Mouse (Mus musculus) liver, embryonic 13.5 days (tissue): ENCODE measurements at regions not wholly inside any gene's neighbourhood (a gene's known extent, or its start where the extent isn't known, plus 50 kb on each side); places are given as distances from the start of the nearest gene placed in this dataset.

ENCODE experiments used
- ATAC-seq: fragments of 200-750 bp; cut with Nextera tagmentation; 2 replicates; pipeline ENCODE4 v1.8.0; 2017; ENCODE audit warnings: low read depth, mild to moderate bottlenecking, moderate number of reproducible peaks, moderate library complexity
- DNase-seq: peaks from one replicate; pipeline ENCODE4 v3.0.0; 2022
- H3K27ac ChIP-seq: fragments of 300-500 bp; sonication (generic); 2 replicates; pipeline ENCODE4 v1.5.1; 2015; ENCODE audit warnings: moderate library complexity, mild to moderate bottlenecking, inconsistent platforms
- H3K27me3 ChIP-seq: fragments of 300-500 bp; sonication (generic); 2 replicates; pipeline ENCODE4 v1.6.1; 2015; ENCODE audit warnings: mild to moderate bottlenecking, inconsistent platforms
- H3K36me3 ChIP-seq: fragments of 300-500 bp; sonication (generic); 2 replicates; pipeline ENCODE4 v1.6.1; 2015; ENCODE audit warnings: mild to moderate bottlenecking, inconsistent platforms
- H3K4me1 ChIP-seq: fragments of 300-500 bp; sonication (generic); replicated peaks from 2 replicates; pipeline ENCODE4 v1.6.1; 2015; ENCODE audit warnings: inconsistent platforms
- H3K4me2 ChIP-seq: fragments of 300-500 bp; sonication (generic); 2 replicates; pipeline ENCODE4 v1.6.1; 2015; ENCODE audit warnings: inconsistent platforms, mild to moderate bottlenecking, moderate library complexity
- H3K4me3 ChIP-seq: fragments of 300-500 bp; sonication (generic); replicated peaks from 2 replicates; pipeline ENCODE4 v1.5.1; 2015; ENCODE audit warnings: mild to moderate bottlenecking, inconsistent platforms
- H3K9ac ChIP-seq: fragments of 300-500 bp; sonication (generic); 2 replicates; pipeline ENCODE4 v1.6.1; 2015; ENCODE audit warnings: mild to moderate bottlenecking, inconsistent platforms
- H3K9me3 ChIP-seq: fragments of 300-500 bp; sonication (generic); replicated peaks from 2 replicates; pipeline ENCODE4 v1.6.1; 2016; ENCODE audit warnings: inconsistent platforms
- WGBS: fragments of 180-500 bp; shearing (Covaris S2); methylation state at CpG from one replicate; pipeline ENCODE4 v1.1.7; 2015; ENCODE audit not compliant: insufficient replicate concordance; 5-methylcytosine and 5-hydroxymethylcytosine counted together

- Histone ChIP-seq H3K4me3 (no peak overlapping the region), H3K9ac (no peak overlapping the region), H3K4me2 (no peak overlapping the region), H3K27ac (no peak overlapping the region), H3K36me3 (no peaks in the 10 kb centered on the region), H3K4me1 (no peaks in the 10 kb centered on the region), H3K9me3 (no peaks in the 10 kb centered on the region), H3K27me3 (no peaks in the 10 kb centered on the region)
- ATAC-seq (no peak), DNase-seq (no peak)
- 64% methylated on average over 5 of the region's 5 CpGs for WGBS
These were observed 391.2 kb downstream of the Mllt3 start for GRCm38 (mm10) chr4:87642002-87642401.

DNA sequence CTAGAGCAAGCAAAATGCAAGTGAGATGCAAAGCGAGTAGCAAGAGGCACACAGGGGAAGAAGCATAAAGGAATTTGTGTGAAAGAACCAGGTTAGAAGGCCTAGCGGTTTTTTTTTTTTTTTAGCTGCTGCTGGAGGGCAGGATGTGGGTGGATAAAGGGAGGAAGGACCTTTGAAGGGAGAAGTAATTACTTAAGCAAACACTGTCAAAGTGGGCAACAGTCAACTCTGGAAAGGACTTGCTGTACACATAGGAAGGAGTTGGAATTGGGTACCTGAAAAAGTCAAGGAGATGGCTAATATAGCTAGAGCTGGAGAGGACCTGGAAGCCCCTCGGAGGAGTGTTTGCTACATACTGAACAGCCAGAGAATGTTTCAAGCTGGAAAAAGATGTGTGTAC, 391.6 kb downstream of the Mllt3 start:
- H3K36me3 ChIP-seq = no peaks in the 10 kb centered on the region
- 53% methylated on average over 3 of the region's 3 CpGs for WGBS
- no peaks in the 10 kb centered on the region for H3K27me3 ChIP-seq
- DNase-seq (no peak), ATAC-seq (no peak)
- no peaks in the 10 kb centered on the region for H3K9me3 ChIP-seq
- no peaks in the 10 kb centered on the region for H3K4me1 ChIP-seq
- no peak overlapping the region for H3K4me3 ChIP-seq
- H3K27ac ChIP-seq = no peak overlapping the region
- no peak overlapping the region for H3K4me2 ChIP-seq
- H3K9ac ChIP-seq = no peak overlapping the region

DNA sequence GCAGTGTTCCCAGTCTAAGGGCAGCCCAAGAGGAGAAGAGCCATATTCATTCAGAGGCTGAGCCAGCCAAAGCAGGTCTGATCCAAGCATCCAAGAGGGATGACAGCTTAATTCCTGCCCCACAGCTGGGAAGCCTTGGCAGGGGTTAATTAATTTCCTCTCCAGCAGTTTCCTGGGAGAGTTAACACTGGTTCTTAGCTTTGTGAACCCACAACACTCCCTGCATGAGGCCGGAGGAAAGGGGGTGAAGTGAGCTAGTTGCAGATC, 394.9 kb downstream of the Mllt3 start:
- no peak overlapping the region for H3K4me2 ChIP-seq
- DNase-seq (no peak), ATAC-seq (no peak)
- H3K36me3 ChIP-seq = no peaks in the 10 kb centered on the region
- no peaks in the 10 kb centered on the region for H3K9me3 ChIP-seq
- H3K9ac ChIP-seq = no peak overlapping the region
- no peak overlapping the region for H3K4me3 ChIP-seq
- no peak overlapping the region for H3K27ac ChIP-seq
- no peaks in the 10 kb centered on the region for H3K4me1 ChIP-seq
- H3K27me3 ChIP-seq = no peaks in the 10 kb centered on the region
- WGBS = 55% methylated on average over 1 of the region's 1 CpGs

DNA sequence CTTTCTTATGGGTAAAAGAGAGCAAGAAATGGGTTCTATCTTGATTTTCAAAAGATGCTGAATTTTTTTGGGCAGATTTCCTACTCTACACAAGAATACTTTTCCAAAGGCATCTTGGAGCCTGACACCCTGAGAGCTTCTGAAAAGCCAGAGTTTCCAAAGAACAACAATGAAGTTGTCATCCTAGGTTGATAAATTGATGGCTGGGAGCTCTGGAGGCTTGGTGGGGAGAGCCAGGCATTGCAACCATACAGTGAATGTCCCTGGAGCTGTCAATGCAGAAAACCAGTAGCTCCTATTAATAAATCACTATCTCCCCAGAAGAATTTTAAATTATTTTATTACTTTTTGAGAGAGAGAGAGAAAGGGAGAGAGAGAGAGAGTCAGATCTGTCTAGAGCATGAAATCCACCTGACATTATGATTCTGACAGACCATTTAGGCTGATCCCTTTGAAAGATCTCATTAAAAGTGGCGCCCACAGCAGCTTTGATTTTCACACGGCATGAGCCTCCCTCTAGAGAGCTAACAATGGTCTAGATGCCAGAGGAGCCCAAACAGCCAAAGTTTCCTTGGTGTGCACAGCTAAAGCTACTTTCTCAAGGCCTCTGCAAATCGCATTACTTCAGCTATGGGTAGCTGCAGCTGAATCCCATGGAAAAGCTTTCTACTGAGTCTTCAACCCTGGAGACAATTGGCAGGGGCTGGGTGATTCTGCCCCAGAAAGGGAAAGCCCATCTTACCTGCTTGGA, 395.4 kb downstream of the Mllt3 start:
- H3K36me3 ChIP-seq = no peaks in the 10 kb centered on the region
- H3K9ac ChIP-seq = no peak overlapping the region
- WGBS = 50% methylated on average over 3 of the region's 3 CpGs
- H3K27me3 ChIP-seq = no peaks in the 10 kb centered on the region
- DNase-seq (no peak), ATAC-seq (no peak)
- no peak overlapping the region for H3K27ac ChIP-seq
- no peaks in the 10 kb centered on the region for H3K9me3 ChIP-seq
- no peak overlapping the region for H3K4me3 ChIP-seq
- H3K4me1 ChIP-seq = no peaks in the 10 kb centered on the region
- no peak overlapping the region for H3K4me2 ChIP-seq

- ATAC-seq = no peak
- no peak overlapping the region for H3K9ac ChIP-seq
- no peak for DNase-seq
- H3K4me2 ChIP-seq = no peak overlapping the region
- H3K27me3 ChIP-seq = no peaks in the 10 kb centered on the region
- 50% methylated on average over 1 of the region's 1 CpGs for WGBS
- no peak overlapping the region for H3K4me3 ChIP-seq
- no peaks in the 10 kb centered on the region for H3K36me3 ChIP-seq
- H3K9me3 ChIP-seq = no peaks in the 10 kb centered on the region
- no peak overlapping the region for H3K27ac ChIP-seq
- no peaks in the 10 kb centered on the region for H3K4me1 ChIP-seq
These were observed 380.8 kb upstream of the Slc24a2 start for GRCm38 (mm10) chr4:87611116-87611515.

GRCm38 (mm10) chr4:87593644-87594043, 363.4 kb upstream of the Slc24a2 start:
- H3K36me3 ChIP-seq = no peaks in the 10 kb centered on the region
- H3K9me3 ChIP-seq = no peaks in the 10 kb centered on the region
- H3K27me3 ChIP-seq = no peaks in the 10 kb centered on the region
- no peak overlapping the region for H3K27ac ChIP-seq
- 62% methylated on average over 3 of the region's 3 CpGs for WGBS
- H3K4me1 ChIP-seq = no peaks in the 10 kb centered on the region
- ATAC-seq (no peak), DNase-seq (no peak)
- no peak overlapping the region for H3K4me2 ChIP-seq
- no peak overlapping the region for H3K9ac ChIP-seq
- H3K4me3 ChIP-seq = no peak overlapping the region

DNA sequence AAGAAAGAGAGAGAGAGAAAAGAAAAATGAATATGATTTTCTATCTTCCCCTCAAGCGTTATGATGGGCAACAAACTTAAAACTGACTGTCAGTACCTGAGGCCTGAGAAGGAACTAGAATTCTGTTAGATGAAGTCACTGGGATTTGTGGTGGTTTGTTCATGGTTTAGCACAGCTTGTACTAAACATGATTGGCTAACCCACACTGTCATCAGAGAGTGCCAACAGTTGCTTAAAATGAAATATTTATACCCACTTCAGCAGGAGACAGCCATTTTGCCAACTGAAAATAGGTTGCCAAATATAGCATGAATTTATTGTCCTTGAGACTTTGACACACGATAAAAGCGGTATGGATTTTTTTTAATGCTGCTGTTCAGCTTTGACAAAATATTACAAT, 360.5 kb upstream of the Slc24a2 start:
- Histone ChIP-seq H3K36me3 (no peaks in the 10 kb centered on the region), H3K27me3 (no peaks in the 10 kb centered on the region), H3K27ac (no peak overlapping the region), H3K9ac (no peak overlapping the region), H3K9me3 (no peaks in the 10 kb centered on the region), H3K4me2 (no peak overlapping the region), H3K4me1 (no peaks in the 10 kb centered on the region), H3K4me3 (no peak overlapping the region)
- ATAC-seq (no peak), DNase-seq (no peak)
- 71% methylated on average over 3 of the region's 3 CpGs for WGBS

DNA sequence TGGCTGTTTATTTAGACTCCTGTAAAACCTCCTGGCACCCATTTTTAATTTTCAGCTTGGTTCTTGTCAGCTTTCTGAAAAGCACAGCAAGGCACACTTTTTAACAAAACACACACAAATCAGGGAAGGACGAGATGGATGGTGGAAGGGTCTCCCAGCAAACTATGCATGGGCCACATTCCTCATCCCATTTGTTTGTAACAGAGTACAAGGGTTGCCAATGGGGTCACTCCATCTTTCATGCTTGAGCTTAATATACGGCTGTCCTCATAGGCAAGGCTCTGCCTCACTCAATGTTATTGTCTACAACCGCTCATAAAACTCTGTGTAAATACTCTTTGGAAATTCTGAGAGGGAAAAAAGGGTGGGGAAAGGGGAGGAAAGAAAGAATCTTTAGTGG, 347.9 kb upstream of the Slc24a2 start:
- H3K4me3 ChIP-seq = no peak overlapping the region
- DNase-seq (no peak), ATAC-seq (no peak)
- H3K4me1 ChIP-seq = no peaks in the 10 kb centered on the region
- no peaks in the 10 kb centered on the region for H3K27me3 ChIP-seq
- WGBS = 58% methylated on average over 3 of the region's 3 CpGs
- H3K9me3 ChIP-seq = no peaks in the 10 kb centered on the region
- no peak overlapping the region for H3K9ac ChIP-seq
- no peaks in the 10 kb centered on the region for H3K36me3 ChIP-seq
- no peak overlapping the region for H3K4me2 ChIP-seq
- H3K27ac ChIP-seq = no peak overlapping the region

GRCm38 (mm10) chr4:87570950-87571349, 340.7 kb upstream of the Slc24a2 start:
- Histone ChIP-seq H3K27ac (no peak overlapping the region), H3K9ac (no peak overlapping the region), H3K36me3 (no peaks in the 10 kb centered on the region), H3K4me3 (no peak overlapping the region), H3K4me2 (no peak overlapping the region), H3K4me1 (no peaks in the 10 kb centered on the region), H3K9me3 (no peaks in the 10 kb centered on the region), H3K27me3 (no peaks in the 10 kb centered on the region)
- ATAC-seq (no peak), DNase-seq (no peak)
- WGBS = 73% methylated on average over 8 of the region's 8 CpGs

GRCm38 (mm10) chr4:87570470-87570891, 340.2 kb upstream of the Slc24a2 start:
- H3K4me1 ChIP-seq = no peaks in the 10 kb centered on the region
- ATAC-seq = no peak
- H3K36me3 ChIP-seq = no peaks in the 10 kb centered on the region
- no peak overlapping the region for H3K4me3 ChIP-seq
- no peak overlapping the region for H3K4me2 ChIP-seq
- DNase-seq = no peak
- H3K27ac ChIP-seq = no peak overlapping the region
- H3K27me3 ChIP-seq = no peaks in the 10 kb centered on the region
- 54% methylated on average over 13 of the region's 13 CpGs for WGBS
- H3K9ac ChIP-seq = no peak overlapping the region
- H3K9me3 ChIP-seq = no peaks in the 10 kb centered on the region

DNA sequence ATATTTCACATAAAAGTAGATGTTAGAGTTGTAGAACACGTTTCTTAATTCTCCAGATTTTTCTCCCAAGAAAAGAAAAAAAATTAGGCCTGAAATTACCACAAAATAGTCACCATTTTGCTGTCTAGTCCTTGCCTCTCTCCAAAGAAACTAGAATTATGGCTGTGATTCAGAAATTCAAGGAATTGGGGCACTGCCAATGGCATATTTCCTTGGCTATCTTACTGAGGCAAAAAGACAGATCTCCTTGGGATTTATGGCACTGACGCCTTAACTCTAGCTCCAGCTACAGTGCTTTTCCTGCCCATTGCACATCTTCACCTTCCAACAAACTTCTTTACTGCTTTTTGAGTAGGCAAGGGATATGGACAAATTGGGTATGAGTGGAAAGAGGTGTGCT, 336.3 kb upstream of the Slc24a2 start:
- H3K9me3 ChIP-seq = no peaks in the 10 kb centered on the region
- H3K27ac ChIP-seq = no peak overlapping the region
- H3K4me3 ChIP-seq = no peak overlapping the region
- DNase-seq (no peak), ATAC-seq (no peak)
- 49% methylated on average over 2 of the region's 2 CpGs for WGBS
- no peak overlapping the region for H3K4me2 ChIP-seq
- H3K36me3 ChIP-seq = no peaks in the 10 kb centered on the region
- no peaks in the 10 kb centered on the region for H3K4me1 ChIP-seq
- no peak overlapping the region for H3K9ac ChIP-seq
- H3K27me3 ChIP-seq = no peaks in the 10 kb centered on the region

DNA sequence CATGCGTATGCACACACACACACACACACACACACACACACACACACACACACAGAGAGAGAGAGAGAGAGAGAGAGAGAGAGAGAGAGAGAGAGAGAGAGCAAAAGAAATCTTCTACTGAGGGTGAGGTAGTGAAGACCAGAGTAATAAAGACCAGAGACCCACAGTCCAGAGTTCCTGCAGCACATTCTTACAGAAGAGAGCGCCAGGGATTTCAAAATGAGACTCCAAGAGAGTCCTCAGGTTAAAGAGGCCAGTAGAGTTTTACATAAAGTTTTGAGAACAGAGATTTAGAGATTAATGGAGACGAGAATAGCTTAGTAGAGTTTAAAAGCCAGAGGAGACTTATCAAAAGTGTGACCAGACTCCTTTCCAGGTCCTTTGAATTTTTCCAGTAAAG, 324.6 kb upstream of the Slc24a2 start:
- no peak for DNase-seq
- no peak overlapping the region for H3K27ac ChIP-seq
- H3K4me1 ChIP-seq = no peaks in the 10 kb centered on the region
- ATAC-seq = no peak
- H3K4me3 ChIP-seq = no peak overlapping the region
- H3K9ac ChIP-seq = no peak overlapping the region
- no peaks in the 10 kb centered on the region for H3K27me3 ChIP-seq
- H3K9me3 ChIP-seq = no peaks in the 10 kb centered on the region
- no peaks in the 10 kb centered on the region for H3K36me3 ChIP-seq
- WGBS = 56% methylated on average over 3 of the region's 3 CpGs
- H3K4me2 ChIP-seq = no peak overlapping the region
